Mouse (Mus musculus) ES-Bruce4 (cell line): ENCODE results near the gene Glrx2.

Experiments used
- CTCF ChIP-seq: IDR thresholded peaks from one replicate; pipeline ENCODE4 v1.8.1; 2011; ENCODE audit warnings: low read depth, low read length
- POLR2A ChIP-seq: IDR thresholded peaks from one replicate; pipeline ENCODE4 v1.8.1; 2011; ENCODE audit warnings: low read length; ENCODE audit not compliant: insufficient read depth

DNA sequence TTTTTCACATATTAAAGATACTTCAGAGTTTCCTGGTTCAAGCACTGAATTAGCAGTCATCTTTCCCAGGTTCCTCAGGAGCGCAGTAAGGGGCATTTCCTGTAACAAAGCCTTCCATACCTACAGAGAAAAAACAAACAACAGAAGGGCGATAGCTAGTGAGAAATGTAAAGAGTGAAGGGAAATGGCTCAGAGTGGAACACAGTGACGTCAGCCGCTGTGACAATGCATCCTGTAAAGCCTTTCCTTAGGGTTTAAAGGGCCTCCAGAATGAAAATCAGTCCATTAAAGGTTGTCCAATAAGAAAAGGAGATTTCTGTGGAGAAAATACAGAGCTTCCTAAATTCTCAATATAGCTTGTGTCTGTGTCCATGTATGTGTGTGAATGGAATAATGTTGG is 49.7 kb downstream of the Glrx2 start:
- TF ChIP-seq CTCF: no peak
- TF ChIP-seq POLR2A: no peak
